In genomic region chr9:106312950-106313360, GRCm38 (mm10) we compare ENCODE assay signal across 17 mouse cellular contexts. TPM values are rescaled to one million over a fixed set of nuclear protein-coding genes. Genes with fewer than 3 reads are reported as not detected.
DNase-seq lines count a peak whose midpoint lies in the region; ATAC-seq and TF ChIP-seq lines count a peak whose summit lies in the region.
"Had no signal": no experiment of that assay in that cellular context is flagged by ENCODE, and none has a peak within 500 bp of the region (broad histone marks: within the 10 kb centered on the region; RNA-seq: fewer than 3 reads in every experiment).

No protein-coding gene starts in this region.

- TF ChIP-seq EP300 in lung, postnatal 0 days (IDR thresholded peaks at IDR 0.05): peak; percentile 84

- no peak overlapping the region for H3K4me3 ChIP-seq in thymus, adult 2 months (ENCODE audit: control insufficient read depth, insufficient read depth, low read length)
- H3K4me3 ChIP-seq in lung, postnatal 0 days (ENCODE audit: low read depth, low read length): no peak overlapping the region
- no peak overlapping the region for H3K4me3 ChIP-seq in layer of hippocampus, adult 2 months
- H3K4me3 ChIP-seq: erythroblast, embryonic 14.5 days; heart, embryonic 15.5 days; hindbrain, embryonic 13.5 days; limb, embryonic 13.5 days; stomach, embryonic 15.5 days had no signal

- peak; percentile 81 for ATAC-seq in lung, postnatal 0 days
- ATAC-seq: liver, postnatal 0 days; Patski had no signal

- peaks cover 5% of the 10 kb centered on the region; the same call in 1 of the 2 replicates for H3K4me1 ChIP-seq in thymus, adult 2 months (replicated peaks; ENCODE audit: control insufficient read depth, insufficient read depth, low read length)
- H3K4me1 ChIP-seq in lung, postnatal 0 days (ENCODE audit: insufficient read depth, low read depth, low read length): peaks cover 2% of the 10 kb centered on the region; the same call in 1 of the 2 replicates
- H3K4me1 ChIP-seq: hindbrain, embryonic 13.5 days; stomach, embryonic 15.5 days had no signal

- DNase-seq in thymus, adult 2 months: peak; percentile 19
- no peak for DNase-seq in thymus, adult 18-20 months
- DNase-seq in kidney, adult 9 months: peak; percentile 93
- peak; percentile 79 for DNase-seq in lung, postnatal 0 days (ENCODE audit: low spot score)
- DNase-seq in right cerebral cortex, postnatal 36 days (ENCODE audit: low spot score in 2 of 2): no peak
- no peak for DNase-seq in ovary, adult 18-20 months (ENCODE audit: low spot score)
- no peak for DNase-seq in layer of hippocampus, adult 2 months (ENCODE audit: low spot score in 2 of 2)
- DNase-seq: cerebellum, adult 9-11 months; gastrocnemius, postnatal 36 days; liver, postnatal 0 days; right cerebral cortex, postnatal 14 days had no signal

- 23% methylated on average over 7 of the region's 7 CpGs for WGBS in thymus, adult 2 months
- 47% methylated on average over 7 of the region's 7 CpGs for WGBS in lung, postnatal 0 days

- no peak overlapping the region for H3K4me2 ChIP-seq in lung, postnatal 0 days (replicated peaks; ENCODE audit: low read depth, low read length)
- H3K4me2 ChIP-seq: heart, embryonic 15.5 days; hindbrain, embryonic 13.5 days; limb, embryonic 13.5 days; stomach, embryonic 15.5 days had no signal

- H3K36me3 ChIP-seq in thymus, adult 2 months (ENCODE audit: control insufficient read depth, insufficient read depth, low read length): no peaks in the 10 kb centered on the region
- no peaks in the 10 kb centered on the region for H3K36me3 ChIP-seq in lung, postnatal 0 days (ENCODE audit: insufficient read depth, low read length)
- H3K36me3 ChIP-seq: stomach, embryonic 15.5 days had no signal

- no peak for TF ChIP-seq CTCF in thymus, adult 2 months (IDR thresholded peaks at IDR 0.05; ENCODE audit: borderline replicate concordance, control insufficient read depth, extremely low read depth, insufficient read depth, low read length, poor library complexity)
- TF ChIP-seq CTCF in lung, postnatal 0 days (IDR thresholded peaks at IDR 0.05): no peak
- no peak for TF ChIP-seq CTCF in layer of hippocampus, adult 2 months (conservative IDR thresholded peaks at IDR 0.05)

- no peaks in the 10 kb centered on the region for H3K27me3 ChIP-seq in thymus, adult 2 months (ENCODE audit: control insufficient read depth, insufficient read depth, low read length)
- no peaks in the 10 kb centered on the region for H3K27me3 ChIP-seq in lung, postnatal 0 days (replicated peaks; ENCODE audit: insufficient read depth, low read length)
- H3K27me3 ChIP-seq: heart, embryonic 15.5 days; hindbrain, embryonic 13.5 days; limb, embryonic 13.5 days; Patski; stomach, embryonic 15.5 days had no signal

- TF ChIP-seq POLR2A in thymus, adult 2 months (IDR thresholded peaks at IDR 0.05; ENCODE audit: control insufficient read depth, extremely low read depth, insufficient read depth, low read length, poor library complexity): no peak

- no peak overlapping the region for H3K27ac ChIP-seq in thymus, adult 2 months (ENCODE audit: control insufficient read depth, insufficient read depth, low read length)
- peak overlapping the region; percentile 47 for H3K27ac ChIP-seq in lung, postnatal 0 days (ENCODE audit: low read length)
- H3K27ac ChIP-seq in layer of hippocampus, adult 2 months: no peak overlapping the region
- H3K27ac ChIP-seq: heart, embryonic 15.5 days; hindbrain, embryonic 13.5 days; limb, embryonic 13.5 days; stomach, embryonic 15.5 days had no signal

- no peak overlapping the region for H3K9ac ChIP-seq in lung, postnatal 0 days (replicated peaks; ENCODE audit: low read depth)
- H3K9ac ChIP-seq: heart, embryonic 15.5 days; hindbrain, embryonic 13.5 days; limb, embryonic 13.5 days; liver, postnatal 0 days; stomach, embryonic 15.5 days had no signal

- no peaks in the 10 kb centered on the region for H3K9me3 ChIP-seq in lung, postnatal 0 days (ENCODE audit: low read length)
- H3K9me3 ChIP-seq: heart, embryonic 15.5 days; hindbrain, embryonic 13.5 days; limb, embryonic 13.5 days; stomach, embryonic 15.5 days had no signal

RNA-seq across cellular contexts. Expression of gene Poc1a, which starts 32.1 kb away (rescaled TPM):
- polyA plus RNA-seq in thymus, adult 2 months (2012; rRNA removed): 30.2 and 42.2 TPM in 2 replicates
- polyA plus RNA-seq in lung, postnatal 0 days (2015; fragmentation: Nextera tagmentation; extraction: Ambion mirVana): 9.7 and 9.9 TPM in 2 replicates
- 10 to 100 TPM in 1 of 2 experiments, 1 to 10 TPM in 1; 8.6 to 14.5 TPM for total RNA-seq in layer of hippocampus, adult 2 months (2021)

RNA-seq across cellular contexts. Expression of gene Dusp7, which starts 55.5 kb away (rescaled TPM):
- polyA plus RNA-seq in thymus, adult 2 months (2012; rRNA removed): 75.3 and 86.0 TPM in 2 replicates
- polyA plus RNA-seq in lung, postnatal 0 days (2015; fragmentation: Nextera tagmentation; extraction: Ambion mirVana): 25.7 and 27.8 TPM in 2 replicates
- 10 to 100 TPM; 81.7 to 93.2 TPM for total RNA-seq in layer of hippocampus, adult 2 months (2021)

Comparison
In these comparisons a context has a peak if more than half of its experiments do, and no peak if none do; other contexts are left out.
1. DNase-seq: peak in thymus, adult 2 months (single experiment), kidney, adult 9 months (single experiment) and lung, postnatal 0 days (single experiment); none in thymus, adult 18-20 months (0 of 2), right cerebral cortex, postnatal 36 days (0 of 2), ovary, adult 18-20 months (single experiment) and layer of hippocampus, adult 2 months (0 of 2).